Mouse (Mus musculus) cerebral cortex, adult 2 months (tissue): Measurements from ENCODE around the gene Tmem192.

Experiments
- WGBS: fragments of 180-500 bp; shearing (Covaris S2); methylation state at CpG from one replicate; pipeline ENCODE4 v1.1.7; 2018; 5-methylcytosine and 5-hydroxymethylcytosine counted together

Tmem192 gene

DNA sequence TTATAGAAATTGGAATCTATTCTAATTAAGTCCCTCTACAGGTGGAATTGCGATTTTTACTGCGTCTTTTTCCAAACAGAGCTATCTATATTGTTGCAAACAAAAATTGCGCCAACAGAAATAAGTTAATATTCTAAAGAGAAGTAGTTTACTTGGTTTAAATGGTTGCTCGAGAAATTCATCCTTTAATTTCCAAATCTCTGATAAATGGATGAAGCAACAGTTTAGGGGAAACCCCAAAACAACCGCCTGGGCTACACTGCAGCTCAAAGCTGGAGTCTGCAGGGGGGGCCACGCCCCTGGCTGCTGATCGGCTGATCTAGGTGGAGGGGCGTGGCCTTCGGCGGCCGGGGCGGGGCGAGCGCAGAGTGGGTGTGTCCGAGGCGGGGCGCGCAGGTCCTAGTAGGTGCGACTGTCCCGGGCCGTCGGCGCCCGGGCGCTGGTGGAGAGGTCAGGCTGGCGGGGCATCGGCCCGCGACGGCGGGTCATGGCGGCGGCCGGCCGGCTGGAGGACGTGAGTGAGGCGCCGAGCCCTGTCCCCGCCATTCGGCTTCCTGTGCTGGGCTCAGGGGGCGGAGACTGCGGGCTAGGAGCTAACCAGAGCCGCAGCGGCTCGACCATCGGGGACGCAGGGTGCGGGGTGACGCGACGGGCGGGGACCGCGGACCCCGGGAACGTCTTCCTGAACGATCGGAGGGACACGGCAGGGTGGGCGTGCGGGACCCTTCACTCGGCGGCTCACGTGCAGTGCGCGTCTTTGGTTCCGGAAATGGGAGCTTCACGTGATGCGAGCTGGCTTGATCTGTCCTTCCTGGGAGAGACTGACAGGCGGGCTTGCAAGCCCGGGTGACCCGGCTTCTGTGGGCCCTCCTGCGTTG, at the start of gene Tmem192:
Gene Tmem192, plus strand, starts transcription at position 366 of the 878 bp plus-strand sequence.
- WGBS, result under 1% methylated on average over 73 of the region's 73 CpGs

DNA sequence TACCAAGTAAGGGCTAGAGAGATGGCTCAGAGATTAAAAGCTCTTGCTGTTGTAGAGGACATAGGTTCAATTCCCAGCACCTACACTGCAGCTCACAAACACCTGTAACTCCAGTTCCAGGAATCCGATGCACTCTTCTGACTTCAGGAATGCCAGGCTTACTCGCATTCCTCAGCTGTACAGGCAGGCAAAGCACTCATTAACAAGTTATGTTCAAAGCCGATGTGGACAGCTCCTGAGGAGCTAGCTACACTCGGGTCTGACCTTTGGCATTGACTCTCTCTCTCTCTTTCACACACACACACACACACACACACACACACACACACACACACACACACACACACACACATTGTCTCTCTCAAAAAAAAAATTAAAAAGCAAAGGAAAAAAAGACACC, 48.3 kb upstream of the Tmem192 start:
- 58% methylated on average over 4 of the region's 4 CpGs for WGBS

DNA sequence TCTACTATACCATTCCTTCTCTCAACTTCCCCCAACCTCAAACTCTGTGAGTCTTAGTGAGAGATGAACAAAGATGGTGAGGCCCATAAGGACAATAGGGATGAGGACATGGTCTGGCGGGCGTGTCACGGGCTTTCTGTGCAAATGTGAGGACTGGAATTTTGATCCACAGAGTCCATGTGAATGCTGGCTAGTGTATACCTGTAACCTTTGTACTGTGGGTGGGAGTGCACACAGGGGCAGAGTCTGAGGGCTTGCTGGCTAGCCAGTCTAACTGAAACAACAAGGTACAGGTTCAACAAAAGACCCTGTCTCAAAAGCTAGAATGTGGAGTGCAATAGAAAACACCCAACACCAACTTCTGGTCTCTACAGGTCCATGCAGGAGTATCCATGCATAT, 46.3 kb upstream of the Tmem192 start:
- 95% methylated on average over 3 of the region's 3 CpGs for WGBS

DNA sequence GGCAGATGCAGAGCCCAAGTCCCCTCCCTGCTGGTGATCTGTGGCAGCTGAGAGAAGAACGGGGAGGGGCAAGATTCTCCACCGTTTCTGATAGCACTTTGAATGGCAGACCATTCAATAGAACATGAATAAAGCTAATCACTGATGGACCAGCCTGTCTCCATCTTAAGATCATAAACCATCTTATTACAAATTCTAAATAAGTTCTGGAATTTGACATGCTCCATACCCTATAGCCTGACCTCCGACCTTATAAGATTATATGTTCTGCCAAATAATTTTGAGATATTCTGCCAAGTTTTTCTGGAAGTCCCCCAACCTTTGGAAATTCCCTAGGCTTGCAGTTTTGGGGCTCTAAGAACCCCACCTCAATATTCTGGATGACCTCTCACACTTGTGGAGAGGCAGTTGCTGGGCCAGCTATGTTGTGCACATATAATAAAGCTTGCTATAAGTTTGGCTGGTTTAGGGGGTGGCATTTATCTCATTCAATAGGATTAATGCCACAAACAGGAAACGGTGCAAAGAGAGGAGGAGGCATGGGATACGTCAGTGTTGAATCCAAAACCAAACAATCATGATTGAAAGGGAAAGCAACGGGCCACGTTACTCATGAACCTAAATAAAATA, 45.3 kb upstream of the Tmem192 start:
- WGBS, result 70% methylated on average over 7 of the region's 7 CpGs

DNA sequence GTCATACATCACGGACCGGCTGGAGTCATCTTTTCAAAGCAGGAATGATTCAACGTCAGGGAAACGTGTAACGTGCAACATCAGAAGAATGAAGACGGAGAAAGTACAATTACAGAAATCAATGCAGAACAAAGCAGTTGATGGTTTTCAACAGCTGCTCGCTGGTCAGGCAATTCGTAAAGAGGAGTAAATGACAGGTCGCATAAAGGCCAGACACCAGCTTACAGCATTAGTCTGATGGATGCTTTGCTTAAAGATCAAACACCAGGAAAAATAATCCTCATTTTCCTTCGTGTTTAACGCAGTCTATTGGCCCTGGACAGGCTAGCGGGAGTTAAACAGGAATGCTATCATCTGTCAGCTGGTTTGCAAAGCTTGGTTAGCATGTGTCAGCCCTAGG, 44.8 kb upstream of the Tmem192 start:
- WGBS, result 88% methylated on average over 12 of the region's 12 CpGs

DNA sequence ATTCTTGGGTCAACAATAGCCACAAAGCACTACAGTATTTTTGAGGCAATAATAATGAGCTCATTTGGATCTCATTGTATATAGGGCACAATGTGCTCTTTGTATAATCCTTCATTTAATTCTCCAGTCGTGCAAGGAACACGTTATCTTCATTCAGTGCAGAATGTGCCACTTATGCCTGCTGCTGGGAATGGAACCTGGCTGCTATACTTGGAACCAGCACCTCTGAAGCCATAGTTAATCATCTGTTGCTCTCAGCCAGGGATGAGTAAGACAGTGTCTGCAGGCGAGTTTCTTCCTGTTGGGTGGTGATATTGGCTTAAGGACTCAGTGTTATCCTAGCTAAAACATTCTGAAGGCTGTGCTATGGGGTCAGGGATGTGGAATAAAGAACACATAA, 43.2 kb upstream of the Tmem192 start:
- 30% methylated on average over 3 of the region's 3 CpGs for WGBS

DNA sequence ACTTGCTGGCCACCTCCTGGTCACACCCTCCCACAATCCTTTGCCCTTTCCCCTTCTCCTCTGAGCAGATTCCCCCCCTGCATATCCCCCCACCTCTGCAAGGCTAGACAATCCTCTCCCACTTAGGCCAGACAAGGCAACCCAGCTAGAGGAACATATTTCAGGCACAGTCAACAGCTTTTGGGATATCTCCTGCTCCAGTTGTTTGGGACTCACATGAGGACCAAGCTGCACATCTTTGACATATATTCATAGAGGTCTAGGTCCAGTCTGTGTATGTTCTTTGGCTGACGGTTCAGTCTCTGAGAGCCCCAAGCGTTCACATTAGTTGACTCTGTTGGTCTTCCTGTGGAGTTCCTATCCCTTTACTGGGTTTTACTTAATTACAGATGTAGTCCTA, 37.0 kb upstream of the Tmem192 start:
- 94% methylated on average over 2 of the region's 2 CpGs for WGBS

DNA sequence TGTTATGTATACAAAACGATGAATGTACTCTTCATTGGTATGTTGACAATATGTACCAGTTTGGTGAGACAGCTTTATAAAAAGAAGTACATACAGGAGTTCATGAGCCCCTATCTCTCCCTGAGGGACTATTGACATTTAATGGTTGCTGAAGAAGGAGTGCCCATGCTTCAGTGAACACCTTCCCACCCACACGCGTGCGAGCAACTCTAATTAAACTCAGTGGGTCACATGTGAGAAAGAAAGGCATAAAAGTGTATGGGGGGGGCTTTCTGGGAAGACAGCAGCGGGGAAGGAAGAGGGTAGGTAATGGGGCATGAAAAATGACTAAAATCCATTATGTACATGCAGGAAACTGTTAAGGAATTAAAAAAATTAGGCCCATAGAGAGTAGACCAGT, 30.2 kb upstream of the Tmem192 start:
- WGBS, result 75% methylated on average over 5 of the region's 5 CpGs

DNA sequence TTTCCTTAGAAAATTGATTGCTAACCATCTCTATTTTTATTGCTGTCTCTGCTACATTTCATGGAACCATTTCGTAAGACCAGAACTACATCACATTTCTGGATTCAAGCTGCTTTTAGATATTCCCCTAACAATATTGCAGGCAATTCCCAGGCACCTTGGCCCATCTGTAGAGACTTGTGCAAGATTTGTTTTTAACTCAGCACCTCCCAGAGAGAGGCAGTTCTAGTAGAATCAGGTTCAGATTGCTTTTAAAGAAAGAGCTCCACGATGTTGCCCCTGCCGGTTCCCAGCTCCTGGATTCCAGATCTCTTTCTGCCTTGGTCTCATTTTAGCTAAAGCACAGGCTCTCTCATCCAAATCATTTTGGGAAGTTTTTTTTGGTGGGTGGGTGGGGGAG, 23.7 kb upstream of the Tmem192 start:
- 37% methylated on average over 3 of the region's 3 CpGs for WGBS

DNA sequence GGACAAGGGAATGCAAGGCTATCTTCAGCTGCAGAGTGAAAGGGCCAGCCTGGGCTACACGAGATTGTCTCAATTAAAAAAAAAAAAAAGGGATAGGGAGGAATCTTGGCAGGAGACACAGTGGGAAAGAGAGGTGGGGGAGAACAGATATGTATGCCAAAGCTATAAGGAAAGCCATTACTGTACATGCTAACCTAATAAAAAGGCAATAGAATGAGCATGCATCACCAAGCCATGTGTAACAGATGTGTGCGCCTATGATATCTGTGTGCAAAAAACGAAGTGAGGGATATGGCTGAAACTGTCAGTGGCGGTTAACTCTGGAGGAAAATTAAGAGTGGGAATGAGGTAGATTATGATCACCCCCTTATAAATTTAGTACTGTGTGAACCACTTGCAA, 21.2 kb upstream of the Tmem192 start:
- WGBS, result 47% methylated on average over 4 of the region's 4 CpGs

DNA sequence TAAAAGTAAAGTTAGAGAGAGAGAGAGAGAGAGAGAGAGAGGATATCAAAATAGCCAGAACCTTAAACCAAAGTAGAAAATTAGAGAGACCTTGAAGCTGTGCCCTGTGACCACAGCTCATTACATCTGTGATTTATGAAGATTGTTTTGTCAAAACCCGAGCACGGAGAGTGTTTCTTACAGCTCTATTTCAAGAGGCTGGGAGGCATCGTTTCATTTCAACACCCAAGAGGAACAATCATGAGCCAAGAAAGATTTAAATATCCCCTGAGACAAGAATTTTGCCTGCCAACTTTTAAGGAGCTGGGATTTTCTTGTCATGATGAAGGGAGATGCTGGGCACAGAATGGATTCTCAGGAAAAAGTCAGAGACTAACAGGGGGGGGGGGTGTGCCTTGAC, 20.6 kb upstream of the Tmem192 start:
- 32% methylated on average over 3 of the region's 3 CpGs for WGBS

DNA sequence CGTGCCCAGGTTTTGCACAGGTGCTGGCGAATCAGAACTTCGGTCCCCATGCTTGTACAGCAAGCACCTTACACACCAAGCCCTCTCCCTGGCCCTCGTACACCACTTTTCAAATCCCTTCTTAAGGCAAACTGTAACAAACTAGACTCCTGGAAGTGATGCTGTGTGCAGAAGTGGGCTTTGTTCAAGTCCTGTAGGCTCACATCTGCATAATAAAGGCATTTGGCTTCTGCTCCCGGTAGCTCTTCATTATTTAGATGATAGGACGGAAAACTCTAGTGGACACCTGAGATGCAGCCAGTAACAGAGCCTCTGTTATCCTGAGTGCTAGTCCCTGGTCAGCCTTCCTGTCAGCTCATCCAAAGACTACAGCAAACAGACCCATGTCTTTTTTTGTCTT, 18.0 kb upstream of the Tmem192 start:
- WGBS, result 86% methylated on average over 6 of the region's 6 CpGs

DNA sequence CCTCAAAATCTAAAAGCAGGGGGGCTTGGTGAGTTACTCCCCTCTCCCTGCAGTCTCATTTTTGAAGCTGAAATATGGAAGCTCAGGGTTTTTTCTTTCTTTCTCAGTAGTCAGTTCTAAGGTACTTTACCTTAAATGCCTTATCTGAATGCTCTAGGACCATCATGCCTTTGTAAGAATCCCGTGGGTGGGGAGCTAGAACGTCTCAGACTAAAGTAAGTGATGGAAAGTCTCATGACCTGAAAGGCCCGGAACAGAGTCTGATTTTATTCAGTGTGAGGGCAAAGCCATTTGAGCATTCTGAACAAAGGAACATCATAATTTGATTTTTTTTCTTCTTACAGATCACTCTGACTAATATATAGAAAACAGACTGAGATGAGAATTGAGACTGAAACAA, 12.0 kb upstream of the Tmem192 start:
- WGBS, result 50% methylated on average over 3 of the region's 3 CpGs

DNA sequence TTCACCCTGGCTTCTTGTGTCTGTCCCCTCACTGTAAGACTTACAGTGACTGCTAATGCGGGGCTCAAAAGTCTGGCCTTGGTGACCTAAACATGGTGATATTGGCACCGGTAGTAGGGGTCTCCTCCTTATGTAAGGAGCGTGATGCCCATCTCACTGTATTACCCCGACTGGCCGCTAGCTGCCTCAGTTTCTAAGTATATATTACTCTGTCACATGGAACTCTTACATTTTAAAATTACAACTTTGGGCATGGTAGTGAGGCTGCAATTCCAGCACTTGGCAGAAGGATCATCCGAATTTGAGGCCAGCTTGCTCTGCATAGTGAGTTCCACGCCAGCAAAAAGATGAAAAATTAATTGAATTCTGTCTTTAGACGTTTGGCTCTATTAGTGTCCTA, 6.0 kb upstream of the Tmem192 start:
- 48% methylated on average over 8 of the region's 8 CpGs for WGBS

DNA sequence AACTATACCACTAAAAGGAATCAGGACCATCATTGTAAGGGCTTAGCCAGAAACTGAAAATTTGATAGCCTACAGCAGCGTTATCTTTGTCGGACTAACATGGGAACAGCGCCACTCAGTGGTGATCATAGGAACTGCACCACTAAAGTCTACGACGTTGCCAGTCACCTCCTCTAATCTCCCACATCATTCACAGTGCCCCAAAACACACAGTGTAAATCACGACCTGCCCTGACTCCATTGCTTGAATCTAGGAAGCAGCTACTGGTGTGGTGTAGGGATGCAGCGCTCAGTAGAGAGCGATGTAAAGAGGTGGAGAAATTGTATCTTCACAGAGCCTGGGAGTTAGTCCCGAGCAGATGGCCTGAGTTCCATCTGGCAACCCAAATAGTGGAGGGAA, 5.5 kb upstream of the Tmem192 start:
- 7% methylated on average over 9 of the region's 9 CpGs for WGBS

DNA sequence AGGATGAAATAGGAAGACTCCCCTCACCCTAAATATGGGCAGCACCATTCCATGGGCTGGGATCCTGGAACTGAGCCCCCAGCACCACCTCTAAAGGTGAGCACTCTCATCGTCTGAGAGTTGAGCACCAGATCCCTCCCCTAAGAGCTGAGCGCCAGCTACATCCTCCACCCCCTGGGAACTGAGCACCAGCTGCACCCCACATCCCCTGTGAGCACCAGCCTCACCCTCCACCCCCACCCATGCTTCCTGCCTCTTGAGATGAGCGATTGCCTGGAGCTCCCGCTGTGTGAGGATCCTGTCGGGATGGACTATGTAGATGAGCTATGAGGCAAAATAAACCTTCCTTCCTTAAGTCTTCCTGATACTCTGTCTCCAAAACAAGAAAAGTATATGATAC, 4.0 kb upstream of the Tmem192 start:
- 18% methylated on average over 5 of the region's 5 CpGs for WGBS

DNA sequence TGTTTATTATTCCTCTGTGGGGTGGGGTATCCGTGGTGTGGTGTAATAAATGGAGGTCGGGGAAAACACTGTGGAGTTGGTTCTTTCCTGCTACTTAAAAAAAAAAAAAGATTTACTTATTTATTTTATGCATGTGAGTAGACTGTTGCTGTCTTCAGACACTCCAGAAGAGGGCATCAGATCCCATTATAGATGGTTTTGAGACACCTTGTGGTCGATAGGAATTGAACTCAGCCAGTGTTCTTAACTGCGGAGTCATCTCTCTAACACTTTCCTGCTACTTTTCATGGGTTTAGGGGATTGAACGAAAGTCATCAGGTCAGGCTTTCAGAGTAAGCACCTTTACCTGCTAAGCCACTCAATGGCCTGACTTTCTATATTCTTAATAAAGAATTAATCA, 2.2 kb upstream of the Tmem192 start:
- WGBS, result 28% methylated on average over 5 of the region's 5 CpGs

DNA sequence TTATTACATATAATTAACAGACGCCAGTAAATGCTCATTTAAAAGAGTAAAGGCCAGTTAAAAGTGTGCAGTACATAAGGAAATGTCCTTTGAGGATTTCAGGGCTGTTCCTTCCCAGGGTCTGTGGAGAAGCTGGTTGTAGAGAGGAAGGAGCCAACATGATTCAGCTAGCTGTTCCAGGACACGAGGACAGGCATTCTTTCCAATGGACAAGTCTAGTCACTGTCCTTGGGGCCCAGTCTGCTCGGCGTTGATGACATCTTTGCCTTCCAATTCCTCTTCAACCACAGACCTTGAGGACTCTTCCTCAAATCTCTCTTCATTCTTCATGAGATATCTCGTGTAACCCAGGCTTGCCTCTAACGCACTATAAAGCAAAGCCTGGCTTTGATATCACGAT, 1.4 kb upstream of the Tmem192 start:
- WGBS, result 84% methylated on average over 7 of the region's 7 CpGs

DNA sequence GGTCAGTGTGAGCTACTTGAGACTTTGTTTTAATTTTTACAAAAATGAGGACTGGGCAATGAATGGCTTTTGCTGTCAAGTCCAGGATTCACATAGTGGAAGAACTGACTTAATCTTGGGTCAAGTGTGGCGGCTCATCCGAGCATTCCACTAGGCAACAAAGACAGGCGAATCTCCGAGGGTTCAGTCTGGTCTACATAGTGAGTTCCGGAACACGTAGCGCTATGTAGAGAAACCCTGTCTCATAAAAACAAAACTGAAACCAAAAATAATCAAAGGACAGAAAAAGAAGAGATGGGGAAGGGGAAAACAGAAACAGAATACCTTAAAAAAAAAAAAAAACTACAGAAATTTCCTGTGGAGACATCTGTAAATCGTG, 555 bp upstream of the Tmem192 start:
- 37% methylated on average over 8 of the region's 8 CpGs for WGBS

DNA sequence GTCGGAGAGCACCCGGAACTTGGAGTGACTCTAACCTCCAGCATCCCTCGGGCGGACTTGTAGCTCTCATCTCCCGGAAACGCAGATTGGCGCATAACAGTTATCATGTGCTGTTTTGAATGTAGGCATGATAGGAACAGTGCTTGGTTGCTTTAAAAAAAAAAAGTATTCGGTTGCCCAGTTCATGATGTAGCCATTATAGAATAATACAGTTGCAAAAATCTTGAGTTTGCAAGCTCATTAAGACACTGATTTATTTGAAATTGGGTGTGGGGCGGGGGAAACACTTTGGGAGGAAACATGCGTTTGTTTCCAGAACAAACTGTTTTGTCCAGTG, 681 bp downstream of the Tmem192 start:
- 5% methylated on average over 10 of the region's 10 CpGs for WGBS

DNA sequence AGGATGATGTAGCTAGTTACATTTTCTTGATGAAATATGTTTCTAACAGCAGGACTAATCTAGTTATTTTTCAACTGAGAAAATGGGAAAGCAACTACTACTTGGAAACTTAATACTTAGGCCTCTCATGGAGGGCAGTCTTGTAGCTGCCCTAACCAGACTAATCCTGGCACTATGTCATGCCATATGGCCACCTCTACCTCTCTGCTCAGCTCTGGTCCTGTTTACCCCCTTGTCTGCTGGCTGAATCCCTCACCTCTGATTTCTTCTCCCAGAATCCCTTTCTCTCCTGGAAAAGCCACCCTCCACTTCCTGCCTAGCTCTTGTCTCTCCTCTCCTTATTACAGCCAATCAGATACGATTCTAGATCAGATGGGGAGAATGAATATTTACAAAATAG, 1.4 kb downstream of the Tmem192 start:
- WGBS, result 63% methylated on average over 1 of the region's 1 CpGs

DNA sequence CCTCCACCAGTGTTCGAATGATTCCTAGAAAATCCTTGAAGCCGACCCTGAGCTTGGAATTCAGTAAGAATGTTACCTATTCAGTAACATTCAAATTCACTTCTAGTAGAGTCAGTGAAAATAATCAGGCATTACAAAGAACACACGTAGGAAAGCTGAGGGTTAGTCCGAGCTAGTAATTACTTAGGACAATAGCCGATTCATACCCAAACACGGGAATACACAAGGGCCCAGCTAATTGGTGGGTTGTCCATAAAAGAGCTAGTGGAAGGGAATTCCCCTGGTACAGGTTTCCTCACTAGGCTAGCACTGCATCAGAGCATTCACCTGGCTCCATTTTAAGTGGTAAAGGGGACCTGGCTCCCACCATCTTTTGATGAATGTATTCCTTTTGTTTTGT, 5.1 kb downstream of the Tmem192 start:
- WGBS, result 73% methylated on average over 6 of the region's 6 CpGs

DNA sequence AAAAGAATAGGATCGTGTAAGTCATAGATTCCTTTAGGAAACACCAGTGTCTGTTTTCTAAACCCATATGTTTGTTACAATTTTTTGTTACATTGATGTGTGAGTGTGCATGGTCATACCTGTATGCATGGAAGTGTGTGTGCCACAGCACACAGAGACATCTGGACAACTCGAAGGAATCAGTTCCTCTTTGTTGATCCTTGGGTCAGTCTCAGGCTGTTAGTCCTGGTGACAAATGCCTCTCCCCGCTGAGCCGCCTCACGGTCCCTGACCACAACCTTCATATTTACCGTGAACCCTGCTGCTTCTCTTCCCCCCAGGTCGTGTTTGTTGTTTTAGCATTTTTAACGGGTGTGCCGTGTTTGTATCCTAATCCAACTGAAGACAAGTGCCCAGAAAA, 12.0 kb downstream of the Tmem192 start:
- 84% methylated on average over 9 of the region's 9 CpGs for WGBS
